Mouse (Mus musculus): ENCODE results near the gene Smyd5. TPM values are rescaled to one million over a fixed set of nuclear protein-coding genes. Genes with fewer than 3 reads are reported as not detected.

The Smyd5 gene
- total RNA-seq, 2 experiments from 2014 or later: 12.2 to 13.7 TPM

- DNase-seq: no peak
These were observed 59.8 kb downstream of the Smyd5 start for GRCm38 (mm10) chr6:85491606-85492005.

Other genes starting within 250 kb of the Smyd5 start
- gene Emx1, start 244.6 kb upstream of the Smyd5 start, total RNA-seq (2021): not detected
- 1 to 10 TPM; 2.8 to 5.1 TPM for gene Sfxn5, start 98.6 kb upstream of the Smyd5 start, total RNA-seq (2021)
- gene Rab11fip5, start 57.4 kb upstream of the Smyd5 start, total RNA-seq (2021): 10 to 100 TPM; 36.9 to 42.1 TPM
- not detected for gene Noto, start 8.1 kb upstream of the Smyd5 start, total RNA-seq (2021)
- gene Cct7, start 19.5 kb downstream of the Smyd5 start, total RNA-seq (2021): 100 to 1,000 TPM; 164 to 167 TPM
- 10 to 100 TPM; 15.2 to 17.8 TPM for gene Pradc1, start 20.0 kb downstream of the Smyd5 start, total RNA-seq (2021)
- gene Fbxo41, start 71.0 kb downstream of the Smyd5 start, total RNA-seq (2021): under 1 TPM; 0.14 TPM
- gene Egr4, start 81.6 kb downstream of the Smyd5 start, total RNA-seq (2021): not detected
- 1 to 10 TPM; 2.1 to 3.3 TPM for gene Alms1, start 155.5 kb downstream of the Smyd5 start, total RNA-seq (2021)